Mouse (Mus musculus) cerebellum, adult 11 months (tissue): ENCODE data around the gene Cenpm.

Experiments
- DNase-seq: peaks from one replicate; pipeline ENCODE4 v3.0.0; 2022

Cenpm gene

GRCm38 (mm10) chr15:82187401-82187800 lies 57.1 kb downstream of the Cenpm start:
- DNase-seq: no peak

DNA sequence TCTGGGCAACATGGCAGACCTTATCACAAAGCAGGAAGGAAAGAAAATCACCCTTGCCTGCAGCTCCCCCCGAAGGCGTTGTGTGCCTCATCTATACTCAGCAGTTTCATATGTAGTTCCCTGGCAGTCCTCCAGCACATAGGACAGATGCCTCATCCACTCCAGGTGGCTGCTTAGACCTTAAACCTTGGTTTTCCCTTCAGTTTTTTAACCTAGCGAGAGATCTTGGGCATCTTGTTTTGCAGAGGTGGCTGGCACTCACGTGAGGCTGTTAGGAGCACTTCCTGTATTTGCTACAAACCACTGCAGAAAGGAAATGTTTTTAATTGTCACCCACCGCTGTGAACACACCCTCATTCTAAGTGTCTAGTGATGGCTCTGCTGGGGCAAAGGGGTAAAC lies 57.6 kb downstream of the Cenpm start:
- DNase-seq: no peak

- no peak for DNase-seq
Measured at GRCm38 (mm10) chr15:82186131-82186530, 58.4 kb downstream of the Cenpm start.

DNA sequence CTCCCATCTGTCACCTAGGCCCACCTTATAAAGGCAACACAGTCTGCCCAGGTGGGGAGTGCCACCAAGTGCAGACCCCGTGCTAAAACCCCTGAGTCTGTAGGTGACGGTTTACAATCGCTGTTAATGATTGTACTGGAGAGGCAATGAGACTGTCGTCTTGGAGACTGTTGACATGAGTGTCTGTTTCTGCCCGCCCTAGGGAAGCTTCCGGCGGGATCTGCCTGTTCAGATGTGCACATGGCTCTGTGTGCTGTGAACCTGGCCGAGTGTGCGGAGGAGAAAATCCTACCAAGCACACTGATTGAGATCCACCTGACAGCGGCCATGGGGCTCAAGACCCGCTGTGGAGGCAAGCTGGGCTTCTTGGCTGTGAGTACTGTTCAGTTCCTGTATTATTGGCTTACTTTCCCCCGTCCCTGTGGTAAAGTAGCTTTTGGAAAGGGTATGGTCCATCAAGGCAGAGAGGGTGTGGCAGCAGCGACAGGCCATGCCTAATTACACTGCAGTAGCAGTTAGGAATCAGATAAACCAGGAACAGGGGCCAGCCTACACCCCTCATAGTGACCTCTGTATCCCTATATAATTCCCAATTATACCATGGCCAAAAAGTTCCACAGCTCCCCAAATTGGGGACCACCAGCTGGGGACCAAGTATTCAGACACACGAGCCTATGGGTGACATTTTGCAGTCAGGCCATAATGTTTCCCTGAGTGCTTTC lies 59.3 kb downstream of the Cenpm start:
- no peak for DNase-seq

- no peak for DNase-seq
Measured at GRCm38 (mm10) chr15:82184656-82185055, 59.9 kb downstream of the Cenpm start.

DNA sequence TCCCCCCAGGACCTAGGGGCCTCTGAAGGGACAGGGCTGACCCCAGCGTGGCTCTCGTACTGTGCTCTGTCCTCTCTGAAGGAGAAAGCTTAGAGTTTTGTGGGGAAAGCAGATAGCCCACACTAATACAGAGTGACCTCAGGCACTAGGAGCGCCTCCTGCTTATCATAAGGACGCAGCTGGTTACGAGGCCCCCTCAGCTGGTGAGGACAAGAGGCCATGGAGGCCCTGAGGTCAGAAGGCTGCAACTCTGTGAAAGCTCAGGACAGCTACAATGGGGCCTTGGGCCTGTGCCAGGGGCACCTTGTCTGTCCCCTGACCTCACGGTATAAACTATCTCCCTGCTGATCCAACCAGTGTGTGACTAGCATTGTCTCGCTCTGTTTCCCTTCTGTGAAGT lies 60.4 kb downstream of the Cenpm start:
- no peak for DNase-seq
